Mouse (Mus musculus) neural tube, embryonic 14.5 days (tissue): ENCODE measurements around the gene Sdhaf4. TPM values are rescaled to one million over a fixed set of nuclear protein-coding genes. Genes with fewer than 3 reads are reported as not detected.

ENCODE experiments used
- ATAC-seq: fragments of 200-750 bp; cut with Nextera tagmentation; 2 replicates; pipeline ENCODE4 v1.8.0; 2017; ENCODE audit warnings: low read depth, mild to moderate bottlenecking, moderate TSS enrichment, moderate library complexity
- H3K27ac ChIP-seq: fragments of 300-500 bp; sonication (generic); 2 replicates; pipeline ENCODE4 v1.5.1; 2014; ENCODE audit warnings: low read depth, mild to moderate bottlenecking, control low read depth, low read length, moderate library complexity, mixed read lengths
- H3K27me3 ChIP-seq: fragments of 300-500 bp; sonication (generic); 2 replicates; pipeline ENCODE4 v1.6.1; 2014; ENCODE audit warnings: low read length; ENCODE audit not compliant: control insufficient read depth, insufficient read depth
- H3K36me3 ChIP-seq: fragments of 300-500 bp; sonication (generic); 2 replicates; pipeline ENCODE4 v1.6.1; 2014; ENCODE audit warnings: low read length, mixed read lengths; ENCODE audit not compliant: control insufficient read depth, insufficient read depth
- H3K4me1 ChIP-seq: fragments of 300-500 bp; sonication (generic); 2 replicates; pipeline ENCODE4 v1.6.1; 2014; ENCODE audit warnings: low read length; ENCODE audit not compliant: control insufficient read depth, insufficient read depth
- H3K4me2 ChIP-seq: fragments of 300-500 bp; sonication (generic); 2 replicates; pipeline ENCODE4 v1.6.1; 2014; ENCODE audit warnings: mild to moderate bottlenecking, low read depth, low read length, control low read depth
- H3K4me3 ChIP-seq: fragments of 300-500 bp; sonication (generic); 2 replicates; pipeline ENCODE4 v1.5.1; 2014; ENCODE audit warnings: low read depth, low read length, control low read depth, mixed read lengths
- H3K9ac ChIP-seq: fragments of 300-500 bp; sonication (generic); replicated peaks from 2 replicates; pipeline ENCODE4 v1.6.1; 2014; ENCODE audit warnings: low read depth, mild to moderate bottlenecking, control low read depth, low read length, mixed read lengths
- H3K9me3 ChIP-seq: fragments of 300-500 bp; sonication (generic); 2 replicates; pipeline ENCODE4 v1.6.1; 2016; ENCODE audit warnings: low read length; ENCODE audit not compliant: control insufficient read depth
- WGBS: fragments of 180-500 bp; shearing (Covaris S2); extraction: QIAGEN DNeasy Blood & Tissue Kit; methylation state at CpG from one replicate; pipeline ENCODE4 v1.1.7; 2014; 5-methylcytosine and 5-hydroxymethylcytosine counted together
- polyA plus RNA-seq: library from polyadenylated mRNA; unstranded; fragments of >200 nt; fragmentation: Nextera tagmentation; extraction: Ambion mirVana; gene quantifications from 2 replicates; pipeline ENCODE4 v1.2.1, GENCODE M21; 2014

The Sdhaf4 gene
- polyA plus RNA-seq, 1 experiment from 2014 or later = 108 TPM

DNA sequence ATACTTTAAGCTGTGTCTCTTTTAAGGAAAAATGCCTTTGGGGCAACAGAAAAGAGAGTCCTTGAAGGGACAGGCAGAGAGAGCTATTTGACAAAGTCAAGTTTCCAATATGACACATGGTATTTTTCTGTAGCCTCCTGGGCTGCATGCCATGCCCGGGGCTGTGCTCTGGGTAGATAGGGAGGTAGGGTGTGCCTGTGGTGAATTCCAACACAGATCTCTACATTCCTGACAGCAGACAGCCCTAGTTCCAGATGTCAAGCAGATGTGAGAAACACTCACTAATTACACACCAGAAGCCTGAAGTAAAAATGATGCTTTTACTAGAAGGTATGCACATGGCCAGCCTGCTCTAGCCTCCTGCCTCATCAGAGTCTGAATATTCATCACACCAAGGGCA lies 39.2 kb downstream of the Sdhaf4 start:
- no peak overlapping the region for H3K27ac ChIP-seq
- no peak overlapping the region for H3K4me2 ChIP-seq
- no peaks in the 10 kb centered on the region for H3K36me3 ChIP-seq
- H3K4me3 ChIP-seq = no peak overlapping the region
- no peaks in the 10 kb centered on the region for H3K27me3 ChIP-seq
- H3K4me1 ChIP-seq = no peaks in the 10 kb centered on the region
- no peaks in the 10 kb centered on the region for H3K9me3 ChIP-seq
- ATAC-seq = no peak
- WGBS = 75% methylated on average over 1 of the region's 1 CpGs
- H3K9ac ChIP-seq = no peak overlapping the region

- no peak overlapping the region for H3K27ac ChIP-seq
- H3K9me3 ChIP-seq = no peaks in the 10 kb centered on the region
- WGBS = 12% methylated on average over 6 of the region's 6 CpGs
- 0 out of 2 replicates have a peak overlapping the region, but pooled peaks have one; percentile 22 for H3K4me2 ChIP-seq
- H3K36me3 ChIP-seq = no peaks in the 10 kb centered on the region
- H3K4me1 ChIP-seq = no peaks in the 10 kb centered on the region
- no peak overlapping the region for H3K9ac ChIP-seq
- H3K27me3 ChIP-seq = no peaks in the 10 kb centered on the region
- no peak; the same call in 1 of the 2 replicates for ATAC-seq
- no peak overlapping the region for H3K4me3 ChIP-seq
These were observed 46.1 kb downstream of the Sdhaf4 start for GRCm38 (mm10) chr1:23959415-23959732.

- 16% methylated on average over 13 of the region's 13 CpGs for WGBS
- H3K27ac ChIP-seq = no peak overlapping the region
- H3K4me3 ChIP-seq = no peak overlapping the region; the same call in 1 of the 2 replicates
- no peaks in the 10 kb centered on the region for H3K9me3 ChIP-seq
- peak overlapping the region; percentile 22; the same call in 1 of the 2 replicates for H3K4me2 ChIP-seq
- H3K27me3 ChIP-seq = no peaks in the 10 kb centered on the region
- H3K9ac ChIP-seq = no peak overlapping the region
- H3K4me1 ChIP-seq = no peaks in the 10 kb centered on the region
- no peak for ATAC-seq
- no peaks in the 10 kb centered on the region for H3K36me3 ChIP-seq
These were observed 46.6 kb downstream of the Sdhaf4 start for GRCm38 (mm10) chr1:23958668-23959414.

DNA sequence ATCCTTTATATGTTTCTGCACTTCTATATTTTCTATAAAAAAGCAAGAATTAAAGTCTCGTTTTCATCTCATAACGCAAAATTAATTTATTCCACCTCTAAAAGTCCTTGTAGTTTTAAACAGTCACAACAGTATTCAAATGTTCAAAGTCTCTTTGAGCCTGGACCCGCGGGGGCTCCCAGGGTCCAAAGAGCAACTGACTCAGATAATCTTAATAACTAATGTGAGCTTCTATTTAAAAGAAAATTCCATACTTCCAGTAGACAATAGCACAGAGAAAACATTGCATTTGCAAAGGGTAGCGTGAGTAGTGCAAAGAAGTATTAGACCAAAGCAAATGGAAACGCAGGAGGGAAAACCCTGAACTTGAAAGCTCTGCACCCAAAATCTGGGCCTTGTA lies 47.4 kb downstream of the Sdhaf4 start:
- WGBS = 94% methylated on average over 6 of the region's 6 CpGs
- Histone ChIP-seq H3K36me3 (no peaks in the 10 kb centered on the region), H3K4me1 (no peaks in the 10 kb centered on the region), H3K4me3 (no peak overlapping the region), H3K27me3 (no peaks in the 10 kb centered on the region), H3K9me3 (no peaks in the 10 kb centered on the region), H3K4me2 (no peak overlapping the region), H3K9ac (no peak overlapping the region), H3K27ac (no peak overlapping the region)
- ATAC-seq = no peak

GRCm38 (mm10) chr1:23955539-23955938 lies 49.9 kb downstream of the Sdhaf4 start:
- ATAC-seq = no peak
- H3K9ac ChIP-seq = no peak overlapping the region
- 94% methylated on average over 4 of the region's 4 CpGs for WGBS

DNA sequence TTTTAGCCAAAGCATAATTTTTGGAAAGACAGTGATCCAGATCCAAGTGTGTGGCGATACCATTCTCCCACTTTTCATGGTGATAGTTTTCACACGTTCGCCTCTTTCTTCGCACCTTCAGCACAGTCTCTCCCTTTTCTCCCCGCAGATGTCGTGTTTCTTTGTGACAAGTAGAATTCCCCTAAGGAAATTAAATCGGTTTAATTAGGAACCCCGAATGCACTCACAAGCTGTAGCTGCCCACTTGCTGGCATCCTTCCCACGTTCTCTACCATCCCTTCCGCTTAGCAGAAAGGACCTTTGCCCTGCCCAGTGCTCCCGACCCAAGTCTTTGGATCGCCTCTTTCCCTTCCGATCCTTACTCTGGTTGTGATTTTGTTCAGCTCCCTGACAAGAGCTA lies 51.5 kb downstream of the Sdhaf4 start:
- Histone ChIP-seq H3K9me3 (no peaks in the 10 kb centered on the region), H3K36me3 (no peaks in the 10 kb centered on the region), H3K4me1 (no peaks in the 10 kb centered on the region), H3K27me3 (no peaks in the 10 kb centered on the region), H3K9ac (no peak overlapping the region), H3K4me3 (no peak overlapping the region), H3K27ac (no peak overlapping the region), H3K4me2 (no peak overlapping the region)
- WGBS = 83% methylated on average over 13 of the region's 13 CpGs
- ATAC-seq = no peak

More at GRCm38 (mm10) chr1:23955539-23955938, 49.9 kb downstream of the Sdhaf4 start:
- Histone ChIP-seq H3K4me2 (no peak overlapping the region), H3K4me3 (no peak overlapping the region), H3K4me1 (no peaks in the 10 kb centered on the region), H3K9me3 (no peaks in the 10 kb centered on the region), H3K27ac (no peak overlapping the region), H3K36me3 (no peaks in the 10 kb centered on the region), H3K27me3 (no peaks in the 10 kb centered on the region)

GRCm38 (mm10) chr1:23948778-23949699 lies 56.4 kb downstream of the Sdhaf4 start:
- Histone ChIP-seq H3K36me3 (no peaks in the 10 kb centered on the region), H3K9me3 (no peaks in the 10 kb centered on the region), H3K4me3 (no peak overlapping the region), H3K27me3 (no peaks in the 10 kb centered on the region), H3K4me1 (no peaks in the 10 kb centered on the region), H3K4me2 (no peak overlapping the region), H3K27ac (no peak overlapping the region), H3K9ac (no peak overlapping the region)
- 76% methylated on average over 15 of the region's 15 CpGs for WGBS
- no peak for ATAC-seq

- 64% methylated on average over 7 of the region's 7 CpGs for WGBS
These were observed 57.2 kb downstream of the Sdhaf4 start for GRCm38 (mm10) chr1:23948290-23948689.

More at GRCm38 (mm10) chr1:23948290-23948689, 57.2 kb downstream of the Sdhaf4 start:
- no peak overlapping the region for H3K9ac ChIP-seq
- H3K27ac ChIP-seq = no peak overlapping the region
- H3K36me3 ChIP-seq = no peaks in the 10 kb centered on the region
- no peaks in the 10 kb centered on the region for H3K27me3 ChIP-seq
- no peak for ATAC-seq
- H3K4me1 ChIP-seq = no peaks in the 10 kb centered on the region
- H3K9me3 ChIP-seq = no peaks in the 10 kb centered on the region
- no peak overlapping the region for H3K4me3 ChIP-seq
- no peak overlapping the region for H3K4me2 ChIP-seq
